Mouse (Mus musculus): ENCODE data around the gene Olfr411. TPM values are rescaled to one million over a fixed set of nuclear protein-coding genes. Genes with fewer than 3 reads are reported as not detected.

Gene Olfr411
- polyA plus RNA-seq (2016; fragmentation: Nextera tagmentation; extraction: Ambion mirVana), result not detected in 2 replicates

DNA sequence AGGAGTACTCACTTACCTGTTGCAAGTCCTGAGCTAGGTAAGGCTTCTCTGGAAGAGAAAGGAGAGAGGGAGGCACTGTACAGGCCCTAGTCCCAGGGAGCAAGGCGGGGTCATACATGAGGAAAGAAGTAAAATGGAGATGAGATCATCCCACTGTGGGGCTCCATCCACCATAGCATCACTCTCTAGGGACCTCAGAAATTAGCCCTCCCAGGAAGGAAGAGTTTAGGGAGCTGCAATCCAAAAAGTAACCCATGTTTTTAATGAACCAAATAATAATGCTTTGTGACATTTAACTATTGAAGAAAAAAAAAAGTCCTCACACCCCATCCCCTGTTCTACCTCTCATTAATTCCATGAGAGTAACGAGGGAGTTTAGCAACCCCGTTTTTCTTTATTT lies at the start of gene Olfr411:
Gene Olfr411, minus strand, starts transcription at position 101 of the 400 bp plus-strand sequence.
- no peak within 1 kb of the TSS for H3K27ac ChIP-seq (replicated peaks)
- ATAC-seq (ENCODE audit: low FRiP score, low read depth), result no peak
- H3K4me3 ChIP-seq, result no peak within 1 kb of the TSS
- no peaks in the 10 kb centered on the region for H3K36me3 ChIP-seq
- 84% methylated on average over 3 of the region's 3 CpGs for WGBS
- no peak within 1 kb of the TSS for H3K9ac ChIP-seq (replicated peaks)
- H3K9me3 ChIP-seq, result no peaks in the 10 kb centered on the region
- H3K27me3 ChIP-seq, result no peaks in the 10 kb centered on the region
- H3K4me2 ChIP-seq (replicated peaks), result no peak within 1 kb of the TSS
- H3K4me1 ChIP-seq, result no peaks in the 10 kb centered on the region

DNA sequence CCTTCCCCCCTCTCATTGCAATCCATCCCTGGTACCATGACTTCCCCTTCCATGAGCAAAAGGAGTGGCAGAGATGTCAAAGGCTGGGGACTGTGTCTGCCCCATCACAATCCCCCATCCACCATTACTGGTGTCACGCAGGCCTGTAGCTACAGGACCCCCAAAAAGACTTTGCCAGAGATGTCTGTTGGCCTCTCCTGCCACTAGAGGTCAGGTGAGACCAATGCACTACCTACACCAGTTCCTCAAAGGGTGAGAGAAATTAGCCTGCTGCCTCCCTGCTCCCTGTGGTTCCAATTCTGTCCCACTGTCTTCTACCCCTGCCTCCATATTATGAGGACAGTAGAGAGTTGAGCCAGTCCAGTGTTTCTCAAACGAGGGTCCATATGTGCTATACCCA lies 49.7 kb upstream of the Olfr411 start:
- Histone ChIP-seq H3K4me2 (replicated peaks) (no peak overlapping the region), H3K36me3 (no peaks in the 10 kb centered on the region), H3K9ac (replicated peaks) (no peak overlapping the region), H3K27me3 (no peaks in the 10 kb centered on the region), H3K4me1 (0 out of 2 replicates have a peak, but pooled peaks cover 3% of the 10 kb centered on the region), H3K9me3 (no peaks in the 10 kb centered on the region), H3K27ac (replicated peaks) (no peak overlapping the region), H3K4me3 (no peak overlapping the region)
- WGBS, result 51% methylated on average over 2 of the region's 2 CpGs
- no peak; the same call in 1 of the 2 replicates for ATAC-seq (ENCODE audit: low FRiP score, low read depth)

DNA sequence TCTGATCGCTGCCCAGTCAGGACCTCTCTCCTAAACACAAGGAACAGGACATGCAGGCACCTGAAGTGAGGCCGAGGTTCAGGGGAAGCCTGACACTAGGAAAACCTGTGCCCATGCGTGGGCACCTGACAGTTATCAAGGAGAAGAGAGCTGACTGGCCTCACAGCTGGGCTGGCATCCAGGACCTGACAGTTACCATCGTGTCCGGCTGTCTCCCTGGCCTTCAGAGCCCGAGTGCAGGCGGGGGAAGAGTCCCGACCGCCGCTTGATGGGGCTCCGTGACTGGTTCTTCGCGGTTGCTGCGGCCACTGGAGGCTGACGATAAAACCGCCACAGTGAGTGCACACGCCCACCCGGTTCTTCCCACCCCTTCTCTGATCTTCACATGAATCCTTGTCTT lies 43.1 kb upstream of the Olfr411 start:
- Histone ChIP-seq H3K9ac (replicated peaks) (no peak overlapping the region), H3K4me2 (replicated peaks) (no peak overlapping the region), H3K27ac (replicated peaks) (no peak overlapping the region), H3K9me3 (no peaks in the 10 kb centered on the region), H3K4me1 (peaks cover 11% of the 10 kb centered on the region), H3K36me3 (no peaks in the 10 kb centered on the region), H3K27me3 (no peaks in the 10 kb centered on the region), H3K4me3 (no peak overlapping the region)
- no peak for ATAC-seq (ENCODE audit: low FRiP score, low read depth)
- 84% methylated on average over 18 of the region's 18 CpGs for WGBS

DNA sequence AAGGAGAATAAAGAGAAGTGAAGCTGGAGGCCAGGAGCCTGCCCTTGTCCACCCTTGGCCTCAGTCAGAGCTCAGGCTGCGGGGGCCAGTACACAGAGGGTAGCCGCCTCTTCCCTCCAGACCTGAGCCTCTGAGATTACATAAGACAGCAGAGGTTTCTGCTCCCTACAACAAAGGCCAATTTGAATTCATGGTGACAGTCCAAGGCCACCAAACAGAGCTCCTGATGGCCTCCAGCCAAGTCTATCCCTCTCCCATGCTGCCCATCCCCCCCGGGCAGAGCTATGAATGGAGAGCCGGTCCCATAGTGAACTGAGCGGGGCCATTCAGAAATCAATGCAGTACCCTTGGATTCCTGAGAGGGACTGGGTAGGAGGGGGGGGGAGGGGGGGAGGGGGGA lies 41.0 kb upstream of the Olfr411 start:
- H3K4me1 ChIP-seq, result peaks cover 8% of the 10 kb centered on the region
- H3K27me3 ChIP-seq, result no peaks in the 10 kb centered on the region
- 53% methylated on average over 5 of the region's 5 CpGs for WGBS
- no peak overlapping the region for H3K4me2 ChIP-seq (replicated peaks)
- H3K4me3 ChIP-seq, result no peak overlapping the region
- no peaks in the 10 kb centered on the region for H3K9me3 ChIP-seq
- H3K36me3 ChIP-seq, result no peaks in the 10 kb centered on the region
- H3K27ac ChIP-seq (replicated peaks), result no peak overlapping the region
- ATAC-seq (ENCODE audit: low FRiP score, low read depth), result peak; percentile 71
- no peak overlapping the region for H3K9ac ChIP-seq (replicated peaks)

DNA sequence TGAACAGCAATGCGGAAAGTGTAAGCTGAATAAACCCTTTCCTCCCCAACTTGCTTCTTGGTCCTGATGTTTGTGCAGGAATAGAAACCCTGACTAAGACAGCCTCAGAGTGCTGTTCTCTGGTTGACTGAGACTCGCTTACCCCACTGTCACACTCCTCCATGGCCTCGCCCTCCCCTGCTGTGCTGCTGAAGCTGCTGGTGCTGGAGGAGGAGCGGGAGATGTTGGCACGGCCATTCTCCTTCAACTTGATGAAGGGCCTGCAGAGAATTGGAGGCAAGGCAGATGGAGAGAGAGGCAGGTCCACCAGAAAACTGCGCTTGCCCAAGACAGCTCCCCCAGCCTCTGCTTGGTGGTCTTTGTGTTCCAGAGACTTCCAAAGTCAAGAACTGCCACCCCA lies 40.5 kb upstream of the Olfr411 start:
- Histone ChIP-seq H3K36me3 (no peaks in the 10 kb centered on the region), H3K27me3 (no peaks in the 10 kb centered on the region), H3K4me2 (replicated peaks) (no peak overlapping the region), H3K9me3 (no peaks in the 10 kb centered on the region), H3K9ac (replicated peaks) (no peak overlapping the region), H3K4me3 (no peak overlapping the region), H3K27ac (replicated peaks) (no peak overlapping the region), H3K4me1 (peaks cover 8% of the 10 kb centered on the region)
- WGBS, result 73% methylated on average over 6 of the region's 6 CpGs
- no peak for ATAC-seq (ENCODE audit: low FRiP score, low read depth)

DNA sequence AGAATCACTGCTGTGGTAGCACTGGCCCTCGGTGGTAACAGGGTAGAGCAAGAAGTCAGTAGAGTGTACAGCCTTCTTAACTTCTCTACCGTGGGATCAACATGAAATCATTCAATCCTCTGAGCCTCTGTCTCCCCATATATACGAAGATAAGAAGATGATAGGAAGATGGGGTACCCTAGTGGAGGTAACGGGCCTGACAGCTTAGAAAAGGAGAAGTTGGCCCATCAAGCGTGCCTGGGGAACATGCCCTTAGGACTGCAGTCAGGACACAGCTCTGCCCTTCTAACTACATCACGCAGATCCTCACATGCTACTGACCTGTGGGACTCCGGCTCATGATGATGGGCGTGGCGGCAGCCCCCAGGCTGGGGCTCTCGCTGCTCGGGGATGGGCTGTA lies 39.4 kb upstream of the Olfr411 start:
- Histone ChIP-seq H3K4me2 (replicated peaks) (no peak overlapping the region), H3K9me3 (no peaks in the 10 kb centered on the region), H3K9ac (replicated peaks) (no peak overlapping the region), H3K4me1 (peaks cover 8% of the 10 kb centered on the region), H3K36me3 (no peaks in the 10 kb centered on the region), H3K27ac (replicated peaks) (no peak overlapping the region), H3K27me3 (no peaks in the 10 kb centered on the region), H3K4me3 (no peak overlapping the region)
- WGBS, result 90% methylated on average over 11 of the region's 11 CpGs
- no peak for ATAC-seq (ENCODE audit: low FRiP score, low read depth)

DNA sequence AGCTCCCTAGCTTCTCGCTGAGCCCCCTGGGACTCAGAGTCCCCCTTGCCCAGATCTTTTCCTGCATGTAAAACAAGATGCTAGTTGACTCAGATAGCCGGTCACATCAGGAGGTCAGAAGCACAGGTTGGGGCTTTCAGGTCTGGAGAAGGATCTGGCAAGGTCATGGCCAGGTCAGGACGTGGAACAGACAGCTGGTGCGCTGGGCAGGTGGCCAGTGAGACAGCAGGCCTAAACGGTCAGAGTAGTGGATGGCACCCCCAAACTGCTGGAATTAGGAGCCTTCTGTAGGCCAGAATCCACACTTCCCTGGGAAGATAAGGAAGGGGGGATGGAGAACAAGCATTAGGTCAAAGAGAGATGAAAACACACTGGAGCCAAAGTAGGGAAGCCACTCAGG lies 34.8 kb upstream of the Olfr411 start:
- H3K27ac ChIP-seq (replicated peaks), result no peak overlapping the region
- no peaks in the 10 kb centered on the region for H3K27me3 ChIP-seq
- no peak overlapping the region for H3K4me3 ChIP-seq
- ATAC-seq (ENCODE audit: low FRiP score, low read depth), result no peak
- no peak overlapping the region for H3K4me2 ChIP-seq (replicated peaks)
- WGBS, result 87% methylated on average over 5 of the region's 5 CpGs
- H3K36me3 ChIP-seq, result no peaks in the 10 kb centered on the region
- no peak overlapping the region for H3K9ac ChIP-seq (replicated peaks)
- H3K4me1 ChIP-seq, result no peaks in the 10 kb centered on the region
- H3K9me3 ChIP-seq, result no peaks in the 10 kb centered on the region

DNA sequence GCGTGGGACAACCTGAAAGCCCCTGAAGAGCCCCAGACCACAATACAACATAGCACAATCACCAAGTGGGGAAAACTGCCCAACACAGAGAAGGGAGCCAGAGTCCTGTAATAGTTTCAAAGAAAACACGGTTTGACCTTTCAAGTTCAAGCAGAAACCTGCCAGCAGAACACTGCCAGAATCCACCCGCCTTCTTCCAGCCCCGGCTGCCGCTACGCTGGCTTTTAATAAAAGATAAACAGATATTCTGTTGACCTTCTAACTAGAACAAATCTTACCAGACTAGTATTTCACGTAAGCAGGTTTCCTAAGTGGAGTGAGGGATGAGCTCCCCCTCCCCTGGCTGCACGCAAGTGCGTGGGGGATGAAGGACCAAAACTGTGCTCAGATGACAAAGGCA lies 33.2 kb upstream of the Olfr411 start:
- WGBS, result 82% methylated on average over 9 of the region's 9 CpGs
- no peak overlapping the region for H3K9ac ChIP-seq (replicated peaks)
- no peak overlapping the region for H3K4me3 ChIP-seq
- no peak overlapping the region for H3K4me2 ChIP-seq (replicated peaks)
- no peak for ATAC-seq (ENCODE audit: low FRiP score, low read depth)
- H3K9me3 ChIP-seq, result no peaks in the 10 kb centered on the region
- H3K27ac ChIP-seq (replicated peaks), result no peak overlapping the region
- H3K36me3 ChIP-seq, result no peaks in the 10 kb centered on the region
- no peaks in the 10 kb centered on the region for H3K4me1 ChIP-seq
- H3K27me3 ChIP-seq, result no peaks in the 10 kb centered on the region

DNA sequence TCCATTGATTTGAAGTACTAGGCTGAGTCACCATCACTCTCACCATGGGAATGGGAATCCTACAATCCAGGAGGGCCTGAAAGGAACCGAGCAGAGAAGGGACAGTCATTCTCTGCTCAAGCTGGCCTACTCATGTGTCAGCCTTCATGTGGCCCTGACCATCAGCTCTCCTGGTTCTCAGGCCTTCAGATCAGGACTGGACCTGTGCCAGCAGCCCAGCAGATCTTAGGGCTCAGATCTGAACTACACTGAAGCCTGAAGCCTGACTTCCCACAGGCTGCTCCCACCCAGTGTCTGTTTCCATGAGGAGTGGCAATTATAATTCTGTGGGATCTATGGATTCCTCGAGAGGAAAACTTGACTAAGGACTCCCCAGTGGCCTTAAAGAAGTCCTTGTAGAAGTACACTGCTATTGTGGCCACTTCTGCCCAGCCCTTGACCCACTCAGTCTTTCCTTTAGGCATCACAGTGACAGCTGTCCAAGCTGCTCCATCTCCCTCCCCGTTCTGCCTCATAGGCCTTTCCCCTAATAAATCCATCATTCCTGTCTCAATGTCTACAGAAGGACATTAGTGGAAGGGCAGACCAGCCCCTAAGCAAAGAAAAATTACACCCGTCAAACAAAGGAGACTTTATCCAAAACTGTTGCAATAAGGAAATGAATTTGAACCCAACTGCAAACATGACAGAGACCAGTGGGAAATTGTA lies 26.9 kb upstream of the Olfr411 start:
- Histone ChIP-seq H3K27ac (replicated peaks) (no peak overlapping the region), H3K9ac (replicated peaks) (no peak overlapping the region), H3K27me3 (no peaks in the 10 kb centered on the region; the same call in 1 of the 2 replicates), H3K36me3 (no peaks in the 10 kb centered on the region), H3K4me2 (replicated peaks) (no peak overlapping the region), H3K9me3 (no peaks in the 10 kb centered on the region), H3K4me1 (no peaks in the 10 kb centered on the region), H3K4me3 (no peak overlapping the region)
- no peak for ATAC-seq (ENCODE audit: low FRiP score, low read depth)
- 76% methylated on average over 4 of the region's 4 CpGs for WGBS

DNA sequence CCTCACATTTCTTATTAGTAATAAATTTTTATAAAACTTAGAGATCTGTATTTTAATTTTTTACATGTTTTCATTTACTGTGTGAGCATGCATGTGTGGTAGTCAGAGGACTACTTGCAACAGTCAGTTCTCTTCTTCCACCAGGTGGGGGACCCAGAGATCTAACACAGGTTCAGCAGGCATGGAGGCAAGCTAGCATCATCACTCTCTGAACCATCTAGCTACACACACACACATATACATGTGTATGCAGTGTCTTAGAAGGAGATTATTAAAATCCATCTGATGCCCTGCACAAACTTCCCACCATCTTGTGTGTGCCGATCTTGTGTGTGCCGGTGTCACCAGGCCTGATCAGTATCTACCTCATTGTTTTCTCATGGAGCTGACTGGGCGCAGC lies 24.4 kb upstream of the Olfr411 start:
- no peaks in the 10 kb centered on the region for H3K9me3 ChIP-seq
- H3K27me3 ChIP-seq, result no peaks in the 10 kb centered on the region; the same call in 1 of the 2 replicates
- no peak overlapping the region for H3K9ac ChIP-seq (replicated peaks)
- ATAC-seq (ENCODE audit: low FRiP score, low read depth), result peak; percentile 65
- H3K36me3 ChIP-seq, result no peaks in the 10 kb centered on the region
- H3K27ac ChIP-seq (replicated peaks), result no peak overlapping the region
- no peak overlapping the region for H3K4me2 ChIP-seq (replicated peaks)
- WGBS, result 60% methylated on average over 3 of the region's 3 CpGs
- H3K4me3 ChIP-seq, result no peak overlapping the region
- no peaks in the 10 kb centered on the region for H3K4me1 ChIP-seq

DNA sequence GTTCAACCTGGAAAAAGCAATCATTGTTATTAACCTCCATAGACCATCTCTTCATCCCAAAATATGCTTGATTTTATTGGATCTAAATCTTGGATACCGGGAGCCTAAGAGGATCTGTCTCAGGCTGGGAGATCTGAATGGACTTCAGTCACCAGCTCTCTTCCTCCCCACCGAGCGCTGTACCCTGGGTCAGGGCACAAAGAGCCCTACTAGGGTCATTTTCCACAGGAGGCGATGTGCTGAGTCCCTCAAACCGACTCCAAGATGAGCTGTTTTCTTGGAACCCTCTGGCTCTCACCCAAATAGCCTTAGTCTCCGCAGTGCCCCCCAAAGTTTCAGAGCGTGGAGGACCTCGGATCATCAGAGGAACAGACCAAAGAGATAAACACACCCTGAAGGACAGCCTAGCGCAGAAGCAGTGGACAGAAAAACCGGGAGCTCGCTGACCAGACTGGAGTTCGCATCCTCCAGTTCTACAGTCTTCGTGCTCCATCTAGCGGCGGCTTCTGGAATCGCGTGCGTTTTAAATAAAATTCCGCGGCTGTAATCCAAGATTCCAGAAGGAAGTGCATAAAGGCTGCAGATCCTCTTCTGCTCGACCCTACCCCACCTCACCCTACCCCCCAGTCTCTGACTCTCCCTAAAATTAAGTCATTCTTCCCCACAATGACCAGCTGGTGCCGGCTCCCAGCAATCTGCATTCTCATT lies 19.1 kb upstream of the Olfr411 start:
- H3K9ac ChIP-seq (replicated peaks), result peak overlapping the region; percentile 34; the same call in 1 of the 2 replicates
- peak; percentile 56; the same call in 1 of the 2 replicates for ATAC-seq (ENCODE audit: low FRiP score, low read depth)
- H3K27ac ChIP-seq (replicated peaks), result no peak overlapping the region
- no peak overlapping the region for H3K4me2 ChIP-seq (replicated peaks)
- H3K27me3 ChIP-seq, result no peaks in the 10 kb centered on the region; the same call in 1 of the 2 replicates
- H3K9me3 ChIP-seq, result 0 out of 2 replicates have a peak, but pooled peaks cover 2% of the 10 kb centered on the region
- 10% methylated on average over 22 of the region's 22 CpGs for WGBS
- no peaks in the 10 kb centered on the region for H3K4me1 ChIP-seq
- no peak overlapping the region for H3K4me3 ChIP-seq
- H3K36me3 ChIP-seq, result no peaks in the 10 kb centered on the region

DNA sequence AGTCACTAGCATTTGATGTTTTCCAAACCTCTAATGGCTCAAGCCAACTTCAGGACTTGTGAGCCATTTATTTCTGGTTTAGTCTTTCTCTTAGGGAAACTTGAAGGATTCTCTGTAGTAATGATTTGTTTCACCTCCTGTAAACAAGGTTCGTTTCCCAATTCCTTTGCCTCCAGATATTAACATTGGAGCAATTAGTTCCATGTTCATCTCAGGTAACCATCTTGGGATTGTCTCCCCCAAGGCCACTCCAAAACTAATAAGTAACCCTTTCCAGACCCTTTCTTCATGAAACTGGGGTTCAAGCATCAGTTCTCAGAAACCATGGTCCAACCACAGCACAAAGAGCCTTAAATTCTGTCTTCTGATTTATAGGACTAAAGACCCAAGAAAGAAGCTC lies 9.3 kb upstream of the Olfr411 start, which contains the start of gene Olfr412:
Gene Olfr412, plus strand, starts transcription at position 301 of the 400 bp plus-strand sequence.
- Histone ChIP-seq H3K4me1 (no peaks in the 10 kb centered on the region), H3K4me2 (replicated peaks) (no peak within 1 kb of the TSS), H3K9ac (replicated peaks) (no peak within 1 kb of the TSS), H3K27ac (replicated peaks) (no peak within 1 kb of the TSS), H3K9me3 (no peaks in the 10 kb centered on the region), H3K27me3 (no peaks in the 10 kb centered on the region), H3K4me3 (no peak within 1 kb of the TSS), H3K36me3 (no peaks in the 10 kb centered on the region)
- ATAC-seq (ENCODE audit: low FRiP score, low read depth), result no peak
- WGBS, result 71% methylated on average over 1 of the region's 1 CpGs

All from midbrain, embryonic 12.5 days (tissue).